Mouse (Mus musculus): ENCODE results near the gene Nr2c1. TPM values are rescaled to one million over a fixed set of nuclear protein-coding genes. Genes with fewer than 3 reads are reported as not detected.

The Nr2c1 gene
- polyA plus RNA-seq, 1 experiment from 2014 or later, result 8.2 TPM

- WGBS, result 96% methylated on average over 7 of the region's 7 CpGs
- no peak for ATAC-seq (ENCODE audit: low FRiP score)
- peaks cover 10% of the 10 kb centered on the region for H3K36me3 ChIP-seq
- H3K4me1 ChIP-seq (replicated peaks), result peaks cover 4% of the 10 kb centered on the region; the same call in 1 of the 2 replicates
- no peaks in the 10 kb centered on the region for H3K27me3 ChIP-seq
- no peak overlapping the region for H3K9ac ChIP-seq
- H3K27ac ChIP-seq, result no peak overlapping the region
- H3K9me3 ChIP-seq, result no peaks in the 10 kb centered on the region
- no peak overlapping the region for H3K4me2 ChIP-seq
- no peak overlapping the region for H3K4me3 ChIP-seq
These were observed 28.8 kb upstream of the Nr2c1 start for GRCm38 (mm10) chr10:94118993-94119392.

- Histone ChIP-seq H3K9ac (no peak overlapping the region), H3K27me3 (no peaks in the 10 kb centered on the region), H3K36me3 (peaks cover 10% of the 10 kb centered on the region), H3K4me2 (no peak overlapping the region), H3K4me1 (replicated peaks) (peaks cover 4% of the 10 kb centered on the region; the same call in 1 of the 2 replicates), H3K4me3 (no peak overlapping the region), H3K27ac (no peak overlapping the region), H3K9me3 (no peaks in the 10 kb centered on the region)
- ATAC-seq (ENCODE audit: low FRiP score), result no peak
- 90% methylated on average over 9 of the region's 9 CpGs for WGBS
These were observed 27.1 kb upstream of the Nr2c1 start for GRCm38 (mm10) chr10:94120676-94121075.

- Histone ChIP-seq H3K4me1 (replicated peaks) (no peaks in the 10 kb centered on the region), H3K27ac (no peak overlapping the region), H3K27me3 (no peaks in the 10 kb centered on the region), H3K4me3 (no peak overlapping the region), H3K9me3 (no peaks in the 10 kb centered on the region), H3K9ac (no peak overlapping the region), H3K36me3 (peaks cover 18% of the 10 kb centered on the region), H3K4me2 (no peak overlapping the region)
- ATAC-seq (ENCODE audit: low FRiP score), result no peak
- 94% methylated on average over 7 of the region's 7 CpGs for WGBS
These were observed 25.2 kb upstream of the Nr2c1 start for GRCm38 (mm10) chr10:94122595-94122994.

GRCm38 (mm10) chr10:94123581-94123980 is 24.2 kb upstream of the Nr2c1 start:
- H3K4me3 ChIP-seq, result no peak overlapping the region
- no peaks in the 10 kb centered on the region for H3K27me3 ChIP-seq
- WGBS, result 85% methylated on average over 5 of the region's 5 CpGs
- no peak overlapping the region for H3K9ac ChIP-seq
- no peak for ATAC-seq (ENCODE audit: low FRiP score)
- H3K27ac ChIP-seq, result no peak overlapping the region
- H3K36me3 ChIP-seq, result peaks cover 18% of the 10 kb centered on the region
- no peaks in the 10 kb centered on the region for H3K4me1 ChIP-seq (replicated peaks)
- no peak overlapping the region for H3K4me2 ChIP-seq
- H3K9me3 ChIP-seq, result no peaks in the 10 kb centered on the region

- H3K27ac ChIP-seq, result no peak overlapping the region
- H3K9me3 ChIP-seq, result no peaks in the 10 kb centered on the region
- H3K4me3 ChIP-seq, result no peak overlapping the region
- WGBS, result 83% methylated on average over 5 of the region's 5 CpGs
- H3K4me1 ChIP-seq (replicated peaks), result peaks cover 6% of the 10 kb centered on the region
- H3K36me3 ChIP-seq, result peaks cover 18% of the 10 kb centered on the region
- H3K27me3 ChIP-seq, result no peaks in the 10 kb centered on the region
- ATAC-seq (ENCODE audit: low FRiP score), result no peak
- H3K9ac ChIP-seq, result no peak overlapping the region
- H3K4me2 ChIP-seq, result no peak overlapping the region
These were observed 23.4 kb upstream of the Nr2c1 start for GRCm38 (mm10) chr10:94124376-94124775.

- peak; percentile 88 for ATAC-seq (ENCODE audit: low FRiP score)
These were observed 18.1 kb upstream of the Nr2c1 start for GRCm38 (mm10) chr10:94129680-94130119.

GRCm38 (mm10) chr10:94133081-94133480 is 14.7 kb upstream of the Nr2c1 start:
- no peaks in the 10 kb centered on the region for H3K9me3 ChIP-seq
- no peak overlapping the region for H3K9ac ChIP-seq
- no peak overlapping the region for H3K27ac ChIP-seq
- WGBS, result 72% methylated on average over 8 of the region's 8 CpGs
- no peaks in the 10 kb centered on the region for H3K27me3 ChIP-seq
- peaks cover 9% of the 10 kb centered on the region; the same call in 1 of the 2 replicates for H3K36me3 ChIP-seq
- H3K4me3 ChIP-seq, result no peak overlapping the region
- H3K4me2 ChIP-seq, result no peak overlapping the region
- ATAC-seq (ENCODE audit: low FRiP score), result no peak
- peaks cover 13% of the 10 kb centered on the region for H3K4me1 ChIP-seq (replicated peaks)

More at GRCm38 (mm10) chr10:94129680-94130119, 18.1 kb upstream of the Nr2c1 start:
- Histone ChIP-seq H3K9ac (no peak overlapping the region), H3K4me3 (no peak overlapping the region), H3K9me3 (no peaks in the 10 kb centered on the region), H3K4me2 (0 out of 2 replicates have a peak overlapping the region, but pooled peaks have one; percentile 17), H3K27me3 (no peaks in the 10 kb centered on the region), H3K36me3 (peaks cover 12% of the 10 kb centered on the region), H3K27ac (peak overlapping the region; percentile 76), H3K4me1 (replicated peaks) (peaks cover 13% of the 10 kb centered on the region)
- WGBS, result 26% methylated on average over 9 of the region's 9 CpGs

GRCm38 (mm10) chr10:94133674-94134073 is 14.1 kb upstream of the Nr2c1 start:
- 91% methylated on average over 7 of the region's 7 CpGs for WGBS
- no peak for ATAC-seq (ENCODE audit: low FRiP score)
- no peak overlapping the region for H3K9ac ChIP-seq

GRCm38 (mm10) chr10:94134535-94135390 is 13.1 kb upstream of the Nr2c1 start:
- Histone ChIP-seq H3K9ac (no peak overlapping the region), H3K4me1 (replicated peaks) (peaks cover 3% of the 10 kb centered on the region), H3K27me3 (no peaks in the 10 kb centered on the region), H3K4me3 (no peak overlapping the region), H3K36me3 (peaks cover 15% of the 10 kb centered on the region), H3K4me2 (no peak overlapping the region), H3K27ac (no peak overlapping the region), H3K9me3 (no peaks in the 10 kb centered on the region)
- 91% methylated on average over 12 of the region's 12 CpGs for WGBS
- no peak for ATAC-seq (ENCODE audit: low FRiP score)

More at GRCm38 (mm10) chr10:94133674-94134073, 14.1 kb upstream of the Nr2c1 start:
- Histone ChIP-seq H3K9me3 (no peaks in the 10 kb centered on the region), H3K27ac (no peak overlapping the region), H3K36me3 (peaks cover 15% of the 10 kb centered on the region; the same call in 1 of the 2 replicates), H3K4me3 (no peak overlapping the region), H3K27me3 (no peaks in the 10 kb centered on the region), H3K4me1 (replicated peaks) (peaks cover 13% of the 10 kb centered on the region), H3K4me2 (no peak overlapping the region)

- Histone ChIP-seq H3K27me3 (no peaks in the 10 kb centered on the region), H3K9ac (no peak overlapping the region), H3K4me2 (no peak overlapping the region), H3K9me3 (no peaks in the 10 kb centered on the region), H3K36me3 (peaks cover 30% of the 10 kb centered on the region), H3K27ac (no peak overlapping the region), H3K4me1 (replicated peaks) (no peaks in the 10 kb centered on the region), H3K4me3 (no peak overlapping the region)
- ATAC-seq (ENCODE audit: low FRiP score), result no peak
- WGBS, result 92% methylated on average over 10 of the region's 10 CpGs
These were observed 8.8 kb upstream of the Nr2c1 start for GRCm38 (mm10) chr10:94138890-94139482.

- H3K4me1 ChIP-seq (replicated peaks), result no peaks in the 10 kb centered on the region
These were observed 7.4 kb upstream of the Nr2c1 start for GRCm38 (mm10) chr10:94140227-94140931.

GRCm38 (mm10) chr10:94142427-94142826 is 5.4 kb upstream of the Nr2c1 start:
- WGBS, result 93% methylated on average over 3 of the region's 3 CpGs
- H3K27me3 ChIP-seq, result no peaks in the 10 kb centered on the region
- H3K4me1 ChIP-seq (replicated peaks), result no peaks in the 10 kb centered on the region
- no peaks in the 10 kb centered on the region for H3K9me3 ChIP-seq
- H3K4me2 ChIP-seq, result no peak overlapping the region
- no peak overlapping the region for H3K4me3 ChIP-seq
- no peak for ATAC-seq (ENCODE audit: low FRiP score)
- no peak overlapping the region for H3K9ac ChIP-seq
- H3K36me3 ChIP-seq, result peaks cover 28% of the 10 kb centered on the region
- no peak overlapping the region for H3K27ac ChIP-seq

More at GRCm38 (mm10) chr10:94140227-94140931, 7.4 kb upstream of the Nr2c1 start:
- no peaks in the 10 kb centered on the region for H3K27me3 ChIP-seq
- H3K27ac ChIP-seq, result no peak overlapping the region
- H3K4me2 ChIP-seq, result no peak overlapping the region
- H3K36me3 ChIP-seq, result peaks cover 28% of the 10 kb centered on the region
- ATAC-seq (ENCODE audit: low FRiP score), result no peak
- H3K9ac ChIP-seq, result no peak overlapping the region
- H3K9me3 ChIP-seq, result no peaks in the 10 kb centered on the region
- WGBS, result 77% methylated on average over 3 of the region's 3 CpGs
- no peak overlapping the region for H3K4me3 ChIP-seq

Data from hindbrain, embryonic 13.5 days (tissue).